Mouse (Mus musculus): ENCODE data around the gene Fcgrt. TPM values are rescaled to one million over a fixed set of nuclear protein-coding genes. Genes with fewer than 3 reads are reported as not detected.
"Not testable (repeated sequence)": the region's sequence is repeated elsewhere in the genome, so short reads cannot be mapped to it uniquely, and the experiment has no call there.

Fcgrt gene
- polyA plus RNA-seq, 1 experiment from 2014 or later = 7.8 TPM

GRCm38 (mm10) chr7:45098541-45099240, 5.0 kb downstream of the Fcgrt start:
- DNase-seq (ENCODE audit: low spot score) = no peak
- no peaks in the 10 kb centered on the region for H3K36me3 ChIP-seq
- H3K4me3 ChIP-seq = no peak overlapping the region
- H3K27ac ChIP-seq = no peak overlapping the region
- H3K4me1 ChIP-seq = peaks cover 33% of the 10 kb centered on the region
- no peaks in the 10 kb centered on the region for H3K9me3 ChIP-seq (replicated peaks)
- H3K27me3 ChIP-seq (ENCODE audit: low read depth, poor library complexity, severe bottlenecking) = no peaks in the 10 kb centered on the region
- WGBS = 89% methylated on average over 8 of the region's 8 CpGs

- 74% methylated on average over 6 of the region's 6 CpGs for WGBS
- H3K27me3 ChIP-seq (ENCODE audit: low read depth, poor library complexity, severe bottlenecking) = no peaks in the 10 kb centered on the region
- no peak for DNase-seq (ENCODE audit: low spot score)
- no peaks in the 10 kb centered on the region for H3K36me3 ChIP-seq
- peaks cover 34% of the 10 kb centered on the region for H3K4me1 ChIP-seq
- H3K4me3 ChIP-seq = no peak overlapping the region
- H3K9me3 ChIP-seq (replicated peaks) = no peaks in the 10 kb centered on the region
- no peak overlapping the region for H3K27ac ChIP-seq
These were observed 6.2 kb downstream of the Fcgrt start for GRCm38 (mm10) chr7:45097479-45097878.

GRCm38 (mm10) chr7:45095965-45096364, 7.7 kb downstream of the Fcgrt start:
- WGBS = 97% methylated on average over 14 of the region's 14 CpGs
- DNase-seq (ENCODE audit: low spot score) = not testable (repeated sequence)

GRCm38 (mm10) chr7:45095367-45095766, 8.3 kb downstream of the Fcgrt start:
- H3K4me3 ChIP-seq = no peak overlapping the region
- H3K27me3 ChIP-seq (ENCODE audit: low read depth, poor library complexity, severe bottlenecking) = no peaks in the 10 kb centered on the region
- 78% methylated on average over 6 of the region's 6 CpGs for WGBS
- H3K4me1 ChIP-seq = peaks cover 49% of the 10 kb centered on the region
- no peaks in the 10 kb centered on the region for H3K9me3 ChIP-seq (replicated peaks)
- peak overlapping the region; percentile 91 for H3K27ac ChIP-seq
- DNase-seq (ENCODE audit: low spot score) = no peak
- peaks cover 3% of the 10 kb centered on the region for H3K36me3 ChIP-seq

More at GRCm38 (mm10) chr7:45095965-45096364, 7.7 kb downstream of the Fcgrt start:
- peaks cover 43% of the 10 kb centered on the region for H3K4me1 ChIP-seq
- not testable (repeated sequence) for H3K36me3 ChIP-seq; H3K4me3 ChIP-seq; H3K9me3 ChIP-seq (replicated peaks); H3K27ac ChIP-seq; H3K27me3 ChIP-seq (ENCODE audit: low read depth, poor library complexity, severe bottlenecking)

GRCm38 (mm10) chr7:45094121-45094520, 9.5 kb downstream of the Fcgrt start:
- H3K27ac ChIP-seq = peak overlapping the region; percentile 91
- H3K27me3 ChIP-seq (ENCODE audit: low read depth, poor library complexity, severe bottlenecking) = no peaks in the 10 kb centered on the region
- H3K4me1 ChIP-seq = peaks cover 51% of the 10 kb centered on the region
- H3K4me3 ChIP-seq = peak overlapping the region; percentile 29
- peaks cover 11% of the 10 kb centered on the region for H3K36me3 ChIP-seq
- DNase-seq (ENCODE audit: low spot score) = peak; percentile 69
- no peaks in the 10 kb centered on the region for H3K9me3 ChIP-seq (replicated peaks)
- 6% methylated on average over 7 of the region's 7 CpGs for WGBS

GRCm38 (mm10) chr7:45093516-45093905, 10.1 kb downstream of the Fcgrt start:
- Histone ChIP-seq H3K9me3 (replicated peaks) (no peaks in the 10 kb centered on the region), H3K4me1 (peaks cover 51% of the 10 kb centered on the region), H3K4me3 (peak overlapping the region; percentile 29), H3K36me3 (peaks cover 16% of the 10 kb centered on the region), H3K27ac (peak overlapping the region; percentile 91), H3K27me3 (ENCODE audit: low read depth, poor library complexity, severe bottlenecking) (no peaks in the 10 kb centered on the region)
- 20% methylated on average over 18 of the region's 18 CpGs for WGBS
- peak; percentile 81 for DNase-seq (ENCODE audit: low spot score)

- H3K4me3 ChIP-seq = peak overlapping the region; percentile 29
- WGBS = 24% methylated on average over 12 of the region's 12 CpGs
- peak overlapping the region; percentile 91 for H3K27ac ChIP-seq
- H3K4me1 ChIP-seq = peaks cover 51% of the 10 kb centered on the region
- H3K9me3 ChIP-seq (replicated peaks) = no peaks in the 10 kb centered on the region
- no peaks in the 10 kb centered on the region for H3K27me3 ChIP-seq (ENCODE audit: low read depth, poor library complexity, severe bottlenecking)
- DNase-seq (ENCODE audit: low spot score) = peak; percentile 66
- H3K36me3 ChIP-seq = peaks cover 21% of the 10 kb centered on the region
These were observed 10.7 kb downstream of the Fcgrt start for GRCm38 (mm10) chr7:45092828-45093515.

- H3K27me3 ChIP-seq (ENCODE audit: low read depth, poor library complexity, severe bottlenecking) = no peaks in the 10 kb centered on the region
- WGBS = under 1% methylated on average over 16 of the region's 16 CpGs
- peak; percentile 93 for DNase-seq (ENCODE audit: low spot score)
- peaks cover 48% of the 10 kb centered on the region for H3K4me1 ChIP-seq
- peaks cover 31% of the 10 kb centered on the region for H3K36me3 ChIP-seq
- H3K4me3 ChIP-seq = peak within 1 kb of the TSS; percentile 71
- H3K9me3 ChIP-seq (replicated peaks) = no peaks in the 10 kb centered on the region
- H3K27ac ChIP-seq = peak within 1 kb of the TSS; percentile 91
These were observed 11.6 kb downstream of the Fcgrt start, which contains the start of gene Rcn3 for GRCm38 (mm10) chr7:45092048-45092447. Gene Rcn3, minus strand, starts transcription at chr7:45092221.

- H3K36me3 ChIP-seq = peaks cover 38% of the 10 kb centered on the region
- H3K4me1 ChIP-seq = peaks cover 48% of the 10 kb centered on the region
- H3K4me3 ChIP-seq = peak overlapping the region; percentile 71
- H3K27ac ChIP-seq = peak overlapping the region; percentile 91
- H3K9me3 ChIP-seq (replicated peaks) = no peaks in the 10 kb centered on the region
- peak; percentile 60 for DNase-seq (ENCODE audit: low spot score)
- no peaks in the 10 kb centered on the region for H3K27me3 ChIP-seq (ENCODE audit: low read depth, poor library complexity, severe bottlenecking)
- 14% methylated on average over 35 of the region's 35 CpGs for WGBS
These were observed 12.4 kb downstream of the Fcgrt start for GRCm38 (mm10) chr7:45091001-45091990.

GRCm38 (mm10) chr7:45090251-45090977, 13.2 kb downstream of the Fcgrt start:
- H3K27ac ChIP-seq = peak overlapping the region; percentile 91; the same call in 1 of the 2 replicates
- no peaks in the 10 kb centered on the region for H3K27me3 ChIP-seq (ENCODE audit: low read depth, poor library complexity, severe bottlenecking)
- H3K4me1 ChIP-seq = peaks cover 45% of the 10 kb centered on the region
- peaks cover 47% of the 10 kb centered on the region for H3K36me3 ChIP-seq
- no peak for DNase-seq (ENCODE audit: low spot score)
- peak overlapping the region; percentile 71 for H3K4me3 ChIP-seq
- WGBS = 83% methylated on average over 13 of the region's 13 CpGs
- H3K9me3 ChIP-seq (replicated peaks) = no peaks in the 10 kb centered on the region

GRCm38 (mm10) chr7:45088597-45088996, 15.1 kb downstream of the Fcgrt start:
- Histone ChIP-seq H3K4me1 (peaks cover 27% of the 10 kb centered on the region), H3K27me3 (ENCODE audit: low read depth, poor library complexity, severe bottlenecking) (no peaks in the 10 kb centered on the region), H3K27ac (no peak overlapping the region), H3K4me3 (no peak overlapping the region), H3K9me3 (replicated peaks) (no peaks in the 10 kb centered on the region), H3K36me3 (peaks cover 65% of the 10 kb centered on the region)
- DNase-seq (ENCODE audit: low spot score) = no peak
- 92% methylated on average over 17 of the region's 17 CpGs for WGBS

GRCm38 (mm10) chr7:45086084-45086483, 17.6 kb downstream of the Fcgrt start:
- DNase-seq (ENCODE audit: low spot score) = no peak

More at GRCm38 (mm10) chr7:45086084-45086483, 17.6 kb downstream of the Fcgrt start:
- Histone ChIP-seq H3K36me3 (peaks cover 83% of the 10 kb centered on the region), H3K9me3 (replicated peaks) (no peaks in the 10 kb centered on the region), H3K4me3 (no peak overlapping the region), H3K27me3 (ENCODE audit: low read depth, poor library complexity, severe bottlenecking) (no peaks in the 10 kb centered on the region), H3K27ac (no peak overlapping the region), H3K4me1 (peaks cover 21% of the 10 kb centered on the region)
- 78% methylated on average over 4 of the region's 4 CpGs for WGBS

All from limb, embryonic 10.5 days (tissue).